Mouse (Mus musculus) G1E (cell line): Measurements from ENCODE around the gene Slc1a5. TPM values are rescaled to one million over a fixed set of nuclear protein-coding genes. Genes with fewer than 3 reads are reported as not detected.
A peak's percentile ranks its signal among the peaks of the same experiment; 100 is the strongest.

Source experiments
- ATAC-seq: 2 replicates; pipeline ENCODE4 v1.8.0; 2016; ENCODE audit warnings: mild to moderate bottlenecking; ENCODE audit not compliant: insufficient number of reproducible peaks, poor library complexity, low FRiP score, severe bottlenecking; ENCODE audit errors: extremely low read depth
- DNase-seq: peaks from one replicate; pipeline ENCODE4 v3.0.0; 2012; ENCODE audit warnings: low spot score
- H3K27me3 ChIP-seq: 2 replicates; pipeline ENCODE4 v1.6.1; 2012; ENCODE audit warnings: mild to moderate bottlenecking, low read length, inconsistent platforms; ENCODE audit not compliant: insufficient read depth
- H3K36me3 ChIP-seq: replicated peaks from 2 replicates; pipeline ENCODE3; 2012; ENCODE audit warnings: mild to moderate bottlenecking, inconsistent platforms
- H3K4me1 ChIP-seq: 2 replicates; pipeline ENCODE4 v1.6.1; 2012; ENCODE audit warnings: low read depth, low read length, inconsistent platforms, mixed read lengths; ENCODE audit not compliant: insufficient read depth
- H3K4me3 ChIP-seq: 2 replicates; pipeline ENCODE4 v1.5.1; 2012; ENCODE audit warnings: low read depth, mild to moderate bottlenecking, inconsistent platforms, low read length, moderate library complexity, mixed read lengths
- H3K9me3 ChIP-seq: replicated peaks from 2 replicates; pipeline ENCODE4 v1.6.1; 2012; ENCODE audit warnings: inconsistent platforms
- CTCF ChIP-seq: IDR thresholded peaks from 2 replicates; pipeline ENCODE4 v1.5.1; 2012; ENCODE audit warnings: low read depth, low read length, inconsistent platforms, mixed read lengths
- GATA1 ChIP-seq: IDR thresholded peaks from 2 replicates; pipeline ENCODE4 v1.6.1; 2012; ENCODE audit warnings: borderline replicate concordance, low read length, inconsistent platforms, mixed read lengths
- GATA2 ChIP-seq: IDR thresholded peaks from 2 replicates; pipeline ENCODE4 v1.6.1; 2012; ENCODE audit warnings: low read depth, low read length, inconsistent platforms, borderline replicate concordance
- POLR2AphosphoS5 ChIP-seq: IDR thresholded peaks from 2 replicates; pipeline ENCODE4 v1.6.1; 2012; ENCODE audit warnings: low read depth, low read length, inconsistent platforms; ENCODE audit not compliant: insufficient replicate concordance
- TAL1 ChIP-seq: conservative IDR thresholded peaks from 2 replicates; pipeline ENCODE4 v1.6.1; 2012; ENCODE audit warnings: low read depth, low read length, inconsistent platforms, mixed read lengths
- polyA plus RNA-seq: library from polyadenylated mRNA; stranded (reverse); fragments of >175 nt; gene quantifications from 2 replicates; pipeline ENCODE4 v1.2.3, GENCODE M21; 2012
- total RNA-seq, 2 experiments: library from RNA; stranded (forward) in 1 of 2; stranded (reverse) in 1 of 2; fragments of 200-1000 nt in 1 of 2; fragments of >200 nt in 1 of 2; fragmentation: Nextera tagmentation in 1 of 2; gene quantifications; 2 replicates each; pipeline ENCODE4 v1.2.3; 2014 to 2017

The Slc1a5 gene
- 18.8 and 61.2 TPM in 2 replicates for total RNA-seq (2014; fragmentation: Nextera tagmentation)
- 5.9 and 7.1 TPM in 2 replicates for total RNA-seq (2017)
- polyA plus RNA-seq: 13.9 and 14.7 TPM in 2 replicates

GRCm38 (mm10) chr7:16780825-16781554, at the start of gene Slc1a5:
TSS of gene Slc1a5 (plus strand) at chr7:16781340.
- H3K4me1 ChIP-seq: peaks cover 55% of the 10 kb centered on the region
- ATAC-seq: peak; percentile 85

DNA sequence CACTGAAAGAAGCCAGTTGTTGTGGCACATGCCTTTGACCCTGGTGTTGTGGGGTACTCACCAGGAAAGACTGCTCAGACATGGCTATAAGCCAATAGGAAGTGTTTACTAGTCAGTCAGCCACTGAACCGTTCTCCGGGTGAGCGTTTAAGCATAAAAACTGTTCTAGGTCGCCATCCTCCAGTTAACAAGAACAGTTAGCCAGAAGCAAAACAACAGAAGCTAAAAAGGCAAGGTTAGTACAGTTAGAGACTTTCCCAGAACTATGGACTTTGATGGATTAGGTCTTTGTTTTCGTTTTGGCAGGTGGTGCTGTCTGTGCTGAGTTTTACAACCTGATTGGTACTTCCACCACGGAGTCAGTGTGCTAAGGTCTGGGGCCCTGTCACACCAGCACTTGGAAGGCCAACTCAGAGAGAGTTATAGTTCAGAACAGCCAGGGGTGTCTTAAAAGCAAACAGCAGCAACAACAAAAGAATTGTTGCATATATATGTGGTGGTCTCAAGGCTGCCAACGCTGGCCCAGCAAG, 49.2 kb upstream of the Slc1a5 start:
- H3K36me3 ChIP-seq: no peaks in the 10 kb centered on the region
- H3K27me3 ChIP-seq: peaks cover 3% of the 10 kb centered on the region; the same call in 1 of the 2 replicates
- no peak overlapping the region for H3K4me3 ChIP-seq
- H3K9me3 ChIP-seq: no peaks in the 10 kb centered on the region
- H3K4me1 ChIP-seq: peaks cover 13% of the 10 kb centered on the region
- TF ChIP-seq GATA1: no peak
- no peak for TF ChIP-seq TAL1
- no peak for TF ChIP-seq CTCF
- no peak for TF ChIP-seq GATA2
- no peak for TF ChIP-seq POLR2AphosphoS5
- no peak for ATAC-seq
- no peak for DNase-seq

More at GRCm38 (mm10) chr7:16780825-16781554, at the start of gene Slc1a5:
- Histone ChIP-seq H3K4me3 (peak within 1 kb of the TSS; percentile 94), H3K9me3 (no peaks in the 10 kb centered on the region; the same call in 1 of the 2 replicates), H3K36me3 (peaks cover 25% of the 10 kb centered on the region), H3K27me3 (peaks cover 6% of the 10 kb centered on the region; the same call in 1 of the 2 replicates)
- no peak for TF ChIP-seq CTCF
- TF ChIP-seq TAL1: no peak
- no peak for TF ChIP-seq POLR2AphosphoS5
- no peak for TF ChIP-seq GATA1
- no peak for TF ChIP-seq GATA2
- DNase-seq: peak; percentile 94

- peak overlapping the region; percentile 85; the same call in 1 of the 2 replicates for H3K4me3 ChIP-seq
- TF ChIP-seq GATA1: no peak
- no peak for TF ChIP-seq GATA2
- no peak for TF ChIP-seq POLR2AphosphoS5
- TF ChIP-seq TAL1: no peak
- no peak for TF ChIP-seq CTCF
- DNase-seq (no peak), ATAC-seq (no peak)
- no peaks in the 10 kb centered on the region for H3K9me3 ChIP-seq
- H3K36me3 ChIP-seq: peaks cover 26% of the 10 kb centered on the region
- H3K4me1 ChIP-seq: peaks cover 25% of the 10 kb centered on the region
- H3K27me3 ChIP-seq: peaks cover 3% of the 10 kb centered on the region; the same call in 1 of the 2 replicates
Measured at GRCm38 (mm10) chr7:16737606-16738072, 43.5 kb upstream of the Slc1a5 start.

DNA sequence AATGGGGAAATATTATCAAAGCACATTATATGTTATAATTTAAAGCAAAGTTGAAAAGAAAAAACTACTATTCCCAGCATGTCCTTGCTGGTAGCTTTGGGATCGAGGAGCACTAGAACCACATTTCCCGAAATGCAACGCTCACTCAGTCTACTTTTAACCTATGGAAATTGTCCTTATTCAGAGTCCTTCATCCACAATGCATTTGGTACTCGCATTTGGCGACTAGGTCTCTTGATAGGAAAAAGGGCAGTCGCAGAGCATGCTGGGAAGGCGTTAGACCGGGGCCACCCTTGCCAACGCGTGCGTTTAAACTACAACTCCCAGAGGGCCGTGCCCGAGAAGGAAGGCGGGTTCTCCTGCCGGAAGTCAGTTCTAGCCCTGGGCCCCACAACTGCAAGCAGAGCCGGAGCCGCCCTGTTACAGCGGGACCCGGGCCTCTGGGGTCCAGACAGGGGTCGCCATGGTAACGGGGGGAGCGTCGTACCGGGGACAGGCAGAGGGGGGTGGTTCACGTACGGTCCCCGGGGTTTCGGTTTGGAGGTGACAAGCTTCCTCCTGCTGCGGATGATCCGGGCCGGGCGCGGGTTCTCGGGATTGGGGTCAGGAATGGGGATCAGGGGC, 43.0 kb upstream of the Slc1a5 start, which contains the start of gene Ap2s1:
Gene Ap2s1 (plus strand): TSS at position 338 of the 624 bp plus-strand sequence.
- peaks cover 28% of the 10 kb centered on the region for H3K4me1 ChIP-seq
- TF ChIP-seq POLR2AphosphoS5: no peak
- no peak for TF ChIP-seq GATA2
- H3K27me3 ChIP-seq: peaks cover 3% of the 10 kb centered on the region; the same call in 1 of the 2 replicates
- ATAC-seq: peak; percentile 97
- peak; percentile 87 for DNase-seq
- no peaks in the 10 kb centered on the region for H3K9me3 ChIP-seq
- peak within 1 kb of the TSS; percentile 85 for H3K4me3 ChIP-seq
- peaks cover 31% of the 10 kb centered on the region for H3K36me3 ChIP-seq

DNA sequence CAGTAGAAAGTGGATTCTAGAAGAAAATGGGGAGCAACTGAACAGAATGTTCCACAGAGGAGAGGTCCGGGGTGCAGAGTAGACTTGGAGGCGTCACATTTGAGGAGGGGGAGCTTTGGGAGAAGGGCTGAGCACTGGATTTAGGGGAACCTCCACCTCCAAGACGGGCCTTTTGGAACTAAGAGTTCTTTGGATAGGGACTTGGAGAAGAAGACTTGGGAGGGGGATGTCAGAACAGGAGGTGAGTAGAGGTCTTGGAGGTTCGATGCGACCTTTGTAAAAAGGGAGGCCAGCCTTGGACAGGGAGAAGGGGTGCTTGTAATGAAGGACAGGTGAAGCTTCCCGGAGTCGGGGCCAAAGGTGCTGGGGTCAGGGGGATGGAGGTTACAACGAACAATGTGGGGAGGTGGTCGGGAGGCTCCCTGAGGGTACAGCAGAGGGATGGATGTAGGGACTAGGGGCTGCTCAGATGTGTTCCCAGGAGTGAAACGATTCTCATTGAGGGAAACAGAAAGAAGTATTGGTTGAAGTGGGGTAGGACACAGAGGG, 42.0 kb upstream of the Slc1a5 start:
- ATAC-seq (no peak), DNase-seq (no peak)
- TF ChIP-seq CTCF (no peak), GATA1 (no peak), GATA2 (no peak), POLR2AphosphoS5 (no peak), TAL1 (no peak)
- H3K36me3 ChIP-seq: peaks cover 40% of the 10 kb centered on the region
- H3K4me1 ChIP-seq: peaks cover 28% of the 10 kb centered on the region
- H3K27me3 ChIP-seq: no peaks in the 10 kb centered on the region
- no peaks in the 10 kb centered on the region for H3K9me3 ChIP-seq
- peak overlapping the region; percentile 85 for H3K4me3 ChIP-seq

GRCm38 (mm10) chr7:16745373-16745772, 35.8 kb upstream of the Slc1a5 start:
- no peak for ATAC-seq
- no peak for DNase-seq
- TF ChIP-seq GATA1 (no peak), CTCF (no peak), GATA2 (no peak), POLR2AphosphoS5 (no peak), TAL1 (no peak)
- Histone ChIP-seq H3K4me3 (no peak overlapping the region), H3K36me3 (peaks cover 94% of the 10 kb centered on the region), H3K27me3 (no peaks in the 10 kb centered on the region), H3K9me3 (no peaks in the 10 kb centered on the region), H3K4me1 (peaks cover 17% of the 10 kb centered on the region)
